Mouse (Mus musculus) spleen, postnatal 14 days (tissue): ENCODE data around the gene 2810006K23Rik.
"Not testable (repeated sequence)": the region's sequence is repeated elsewhere in the genome, so short reads cannot be mapped to it uniquely, and the experiment has no call there.

Experiments
- DNase-seq, 2 experiments: peaks; one replicate each; pipeline ENCODE4 v3.0.0; 2021 to 2022; ENCODE audit warnings: low spot score in 2 of 2

2810006K23Rik gene

DNA sequence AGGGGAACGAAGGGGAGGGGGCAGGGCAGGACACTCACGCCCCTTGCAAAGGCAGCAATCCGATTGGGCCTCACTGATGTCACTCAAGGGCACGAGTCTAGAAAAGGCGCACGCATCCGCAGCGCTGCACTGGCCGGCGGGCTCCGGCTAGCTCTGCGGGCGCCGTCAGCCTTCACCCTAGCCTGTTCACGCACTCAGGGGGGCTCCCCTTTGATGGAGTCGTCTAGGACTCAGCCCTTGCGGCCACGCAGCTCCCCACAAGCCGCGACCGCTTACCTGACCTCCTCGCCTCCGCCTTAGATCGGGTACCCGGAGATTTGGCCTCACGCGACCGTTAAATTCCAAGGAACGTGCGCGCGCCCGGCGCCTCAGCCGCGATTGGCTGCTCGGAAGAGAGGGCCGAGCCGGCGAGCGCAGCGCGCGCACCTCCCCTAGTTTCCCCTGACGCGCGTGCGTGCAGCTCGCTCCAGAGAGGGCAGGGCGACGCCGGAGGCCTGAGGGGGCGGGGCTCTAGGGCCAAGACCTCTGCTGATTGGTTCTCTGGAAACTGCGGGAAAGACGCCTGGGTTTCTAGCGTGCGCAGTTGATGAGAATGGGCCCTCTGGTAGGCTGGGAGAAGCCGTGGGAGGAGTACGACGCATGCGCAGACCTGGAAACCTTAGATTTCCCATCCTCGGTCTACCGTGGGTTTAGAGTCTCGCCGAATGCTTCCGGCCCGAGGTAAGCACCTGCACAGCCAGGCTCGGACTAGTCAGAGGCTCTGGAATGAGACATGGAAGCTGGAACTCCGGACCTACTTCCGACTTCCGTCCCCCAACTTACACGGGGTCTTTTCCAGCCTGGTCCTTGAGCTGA is at the start of gene 2810006K23Rik, which contains the start of gene Mphosph9:
TSS of gene 2810006K23Rik (plus strand) at position 580 of the 855 bp plus-strand sequence.
TSS of gene Mphosph9 (minus strand) at position 463 of the 855 bp plus-strand sequence.
- peak; percentile 99 for DNase-seq

- no peak for DNase-seq
These were observed 45.0 kb upstream of the 2810006K23Rik start for GRCm38 (mm10) chr5:124282854-124283253.

GRCm38 (mm10) chr5:124284330-124284729 is 43.6 kb upstream of the 2810006K23Rik start:
- no peak for DNase-seq

- no peak for DNase-seq
These were observed 40.2 kb upstream of the 2810006K23Rik start for GRCm38 (mm10) chr5:124287616-124288247.

DNA sequence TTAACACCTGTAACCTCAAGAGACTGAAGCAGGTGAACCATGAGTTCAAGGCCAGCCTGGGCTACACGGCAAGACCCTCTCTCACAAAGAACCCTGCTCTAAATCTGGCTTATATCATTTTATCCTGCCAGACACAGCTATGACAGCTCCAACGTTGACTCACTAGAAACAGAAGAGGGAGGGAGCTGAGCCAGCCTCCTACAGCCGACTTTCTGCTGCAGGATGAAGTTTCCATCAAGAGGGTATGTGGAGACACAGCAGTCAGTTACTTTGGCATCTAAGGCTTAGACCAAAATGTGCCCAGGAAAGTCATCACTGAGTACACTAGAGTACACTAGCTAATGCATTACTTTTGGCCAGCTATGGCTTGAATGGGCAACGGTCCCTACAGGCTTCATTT is 37.7 kb upstream of the 2810006K23Rik start:
- DNase-seq, result no peak

DNA sequence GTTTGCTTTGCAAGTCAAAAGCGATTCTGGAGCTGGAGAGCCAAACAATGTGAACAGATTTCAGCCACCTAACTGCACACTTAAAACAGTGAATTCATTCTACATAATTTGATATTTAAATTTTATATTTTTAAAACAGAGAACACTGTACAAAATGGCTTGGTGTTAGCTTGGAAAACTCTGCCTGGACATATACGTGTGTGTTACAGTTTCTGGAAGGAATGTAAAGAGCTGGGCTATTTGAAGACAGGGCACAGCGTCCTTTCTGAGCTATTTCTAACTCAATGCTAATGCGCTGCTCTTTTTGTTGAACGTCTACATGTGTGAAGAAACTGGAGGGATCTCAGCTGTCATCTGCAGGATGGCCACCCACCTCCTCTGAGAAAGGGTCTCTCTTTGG is 33.9 kb upstream of the 2810006K23Rik start:
- DNase-seq, result no peak

DNA sequence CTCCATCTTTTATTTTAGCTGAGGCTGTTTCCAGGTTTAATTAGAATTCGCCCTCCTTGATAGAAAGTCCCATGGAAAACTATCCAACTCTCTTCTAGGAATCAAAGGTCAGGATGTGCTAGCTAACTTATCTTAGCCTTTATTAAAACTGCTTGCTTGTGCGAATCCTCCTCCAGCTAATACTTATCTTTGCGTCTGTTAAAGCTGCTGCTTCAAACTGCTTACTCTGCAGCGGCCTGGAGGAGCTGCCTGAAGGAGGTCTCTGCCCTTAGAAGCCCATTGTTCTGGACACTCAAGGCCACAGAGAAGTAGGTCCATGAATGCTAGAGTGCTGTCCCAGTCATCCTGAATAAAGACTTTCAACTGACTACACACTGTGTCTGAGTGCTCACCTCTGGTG is 31.4 kb upstream of the 2810006K23Rik start:
- DNase-seq, result no peak

DNA sequence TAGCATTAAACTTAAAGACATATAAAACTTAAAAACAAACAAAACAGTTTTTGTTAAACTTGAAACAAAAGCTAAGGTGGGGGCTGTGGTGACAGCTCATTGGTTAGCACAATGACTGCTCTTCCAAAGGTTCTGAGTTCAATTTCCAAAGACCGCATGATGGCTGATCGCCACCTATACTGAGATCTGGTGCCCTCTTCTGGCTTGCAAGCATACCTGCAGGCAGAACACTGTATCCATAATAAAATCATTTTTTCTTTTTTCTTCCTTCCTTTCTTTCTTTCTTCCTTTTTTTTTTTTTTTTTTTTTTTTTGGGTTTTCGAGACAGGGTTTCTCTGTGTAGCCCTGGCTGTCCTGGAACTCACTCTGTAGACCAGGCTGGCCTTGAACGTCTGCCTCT is 28.6 kb upstream of the 2810006K23Rik start:
- not testable (repeated sequence) for DNase-seq

DNA sequence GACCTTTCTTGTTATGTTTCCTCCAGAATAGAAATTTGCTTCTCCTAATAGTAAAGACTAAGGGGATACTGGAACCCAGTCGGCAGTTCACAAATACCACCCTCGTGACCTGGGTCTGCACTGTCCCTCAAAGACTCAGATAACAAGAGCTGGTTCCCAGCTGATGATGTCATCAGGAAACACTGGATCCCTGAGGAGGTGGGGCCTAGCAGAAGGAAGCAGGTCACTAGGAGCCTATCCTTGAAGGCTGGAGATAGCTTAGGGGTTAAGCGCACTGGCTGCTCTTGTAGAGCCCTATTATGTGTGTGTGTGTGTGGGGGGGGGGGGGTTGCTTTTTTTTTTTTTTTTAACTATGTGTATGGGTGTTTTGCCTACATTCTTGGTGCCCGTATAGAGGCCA is 27.8 kb upstream of the 2810006K23Rik start:
- DNase-seq, result no peak

- not testable (repeated sequence) for DNase-seq
These were observed 25.0 kb upstream of the 2810006K23Rik start for GRCm38 (mm10) chr5:124302853-124303252.

DNA sequence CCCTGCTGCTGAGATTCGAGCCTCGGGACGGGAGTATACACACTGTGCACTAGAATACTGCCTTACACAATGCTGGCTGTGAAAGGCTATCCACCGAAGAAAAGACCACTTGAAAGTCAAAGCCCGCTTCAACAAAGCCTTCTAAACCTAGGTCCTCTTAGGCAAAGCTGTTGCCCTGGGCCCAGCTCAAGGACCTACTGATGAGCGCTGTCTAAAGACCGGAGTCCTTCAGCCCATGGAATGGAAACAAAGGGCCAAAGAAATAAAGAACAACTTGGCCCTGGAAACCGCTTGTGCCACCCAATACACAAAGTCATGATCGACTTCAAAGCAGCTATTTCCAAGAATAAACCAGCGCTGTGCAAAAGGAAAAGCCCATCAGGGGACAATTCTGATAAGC is 18.7 kb upstream of the 2810006K23Rik start:
- no peak for DNase-seq

- DNase-seq, result no peak
These were observed 17.8 kb upstream of the 2810006K23Rik start for GRCm38 (mm10) chr5:124310091-124310490.

- no peak for DNase-seq
These were observed 12.4 kb upstream of the 2810006K23Rik start for GRCm38 (mm10) chr5:124315498-124315897.

DNA sequence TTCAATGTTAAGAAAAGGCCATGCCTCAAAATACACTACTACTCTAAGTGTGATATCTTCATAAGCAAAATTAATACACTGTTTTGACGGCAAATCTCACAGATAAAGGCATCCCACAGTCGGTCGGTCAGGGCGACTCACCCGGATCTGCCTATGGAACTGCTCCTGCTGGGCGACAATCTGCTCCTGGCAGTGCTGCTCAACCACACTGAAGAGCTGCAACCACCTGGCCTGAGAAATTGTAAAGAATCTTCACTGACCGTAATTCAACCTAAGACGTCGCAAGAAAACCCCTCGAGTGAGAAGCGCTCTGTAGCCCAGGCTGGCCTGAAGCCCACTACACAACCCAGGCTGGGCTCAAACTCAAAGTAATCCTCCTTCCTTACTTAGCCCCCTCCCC is 11.9 kb upstream of the 2810006K23Rik start:
- no peak for DNase-seq

GRCm38 (mm10) chr5:124317648-124318047 is 10.2 kb upstream of the 2810006K23Rik start:
- DNase-seq, result no peak

DNA sequence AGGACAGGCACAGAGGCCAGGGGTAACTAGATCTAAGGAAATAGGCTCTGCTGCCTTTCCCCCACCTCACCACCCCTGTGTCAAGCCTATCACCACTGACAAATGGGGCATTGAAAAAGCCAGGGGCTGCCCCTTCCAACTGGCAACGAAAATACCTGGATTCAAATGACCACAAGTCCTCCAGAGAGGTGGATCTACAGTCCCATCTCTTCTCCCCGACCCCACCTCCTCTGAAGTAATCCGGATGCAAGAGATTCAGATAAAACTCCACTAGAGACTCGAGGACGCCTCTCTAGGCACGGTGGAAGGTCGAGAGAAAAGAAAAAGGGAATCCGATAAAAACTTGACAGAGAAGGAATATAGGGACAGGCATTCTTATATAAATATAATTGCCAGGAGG is 1.1 kb upstream of the 2810006K23Rik start:
- no peak for DNase-seq

DNA sequence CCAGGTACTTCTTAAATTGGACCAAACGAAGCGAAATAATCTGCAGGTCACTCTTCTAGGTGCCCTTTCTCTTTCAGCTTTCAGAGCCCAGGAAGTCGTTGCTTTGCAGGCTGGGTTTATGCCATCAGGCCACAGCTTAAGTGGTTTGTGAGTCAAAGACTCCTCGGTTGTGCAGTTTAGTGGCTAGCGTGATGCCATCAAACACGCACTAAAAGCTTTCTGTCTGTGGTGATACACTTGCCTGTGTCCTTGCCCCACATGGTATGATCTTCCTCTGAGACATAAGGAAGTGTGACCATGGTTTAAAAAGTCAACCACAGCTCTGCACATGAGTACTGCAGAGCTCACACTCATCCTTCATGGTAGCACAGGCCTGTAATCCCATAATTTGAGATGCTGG is 2.2 kb downstream of the 2810006K23Rik start:
- DNase-seq, result no peak

- no peak for DNase-seq
These were observed 6.5 kb downstream of the 2810006K23Rik start for GRCm38 (mm10) chr5:124334392-124334791.

DNA sequence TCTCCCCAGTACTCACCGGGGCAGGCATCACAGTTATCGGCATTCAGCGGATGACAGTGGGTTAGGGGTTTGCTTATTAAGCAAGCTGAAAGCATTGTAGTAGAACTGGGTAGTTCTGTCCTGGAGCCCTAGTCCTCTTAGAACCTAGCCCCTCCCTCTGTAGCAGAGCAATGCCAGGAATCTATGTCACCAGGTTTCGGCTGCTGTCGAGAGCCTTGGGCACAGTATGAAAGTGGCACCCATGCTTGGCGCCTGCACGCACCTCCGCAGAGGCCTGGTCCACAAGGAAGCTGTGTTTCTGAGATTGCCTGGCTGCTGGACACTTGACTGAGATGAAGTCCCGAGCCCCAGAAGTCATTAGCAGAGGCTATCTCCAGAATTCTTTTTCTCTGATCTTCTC is 9.2 kb downstream of the 2810006K23Rik start:
- no peak for DNase-seq

- no peak for DNase-seq
These were observed 10.0 kb downstream of the 2810006K23Rik start for GRCm38 (mm10) chr5:124337909-124338308.

DNA sequence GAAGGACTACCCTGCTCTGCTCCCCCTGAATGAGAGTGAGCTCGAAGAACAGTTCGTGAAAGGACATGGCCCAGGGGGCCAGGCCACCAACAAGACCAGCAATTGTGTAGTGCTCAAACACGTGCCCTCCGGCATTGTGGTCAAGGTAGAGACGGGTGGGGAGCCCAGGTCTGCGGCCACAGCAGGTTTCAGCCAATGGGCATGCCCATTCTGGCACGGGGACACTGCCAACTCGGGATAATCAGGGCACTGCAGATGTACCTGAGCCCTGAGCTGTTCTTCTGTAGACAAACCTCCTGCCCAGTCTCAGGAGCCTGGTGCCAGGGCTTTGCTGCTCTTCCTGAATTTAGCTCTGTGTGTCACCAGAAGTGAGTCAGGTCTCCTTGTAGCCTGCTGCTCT is 10.9 kb downstream of the 2810006K23Rik start:
- DNase-seq, result no peak

GRCm38 (mm10) chr5:124341753-124342339 is 14.0 kb downstream of the 2810006K23Rik start:
- not testable (repeated sequence) for DNase-seq

- DNase-seq, result no peak
These were observed 15.0 kb downstream of the 2810006K23Rik start for GRCm38 (mm10) chr5:124342897-124343296.
